Mouse (Mus musculus) liver, embryonic 14.5 days (tissue): ENCODE measurements at regions not wholly inside any gene's neighbourhood (a gene's known extent, or its start where the extent isn't known, plus 50 kb on each side); places are given as distances from the start of the nearest gene placed in this dataset.

ENCODE experiments used
- ATAC-seq: fragments of 200-750 bp; cut with Nextera tagmentation; 2 replicates; pipeline ENCODE4 v1.8.0; 2017; ENCODE audit warnings: moderate number of reproducible peaks, mild to moderate bottlenecking, moderate library complexity; ENCODE audit not compliant: insufficient read depth
- DNase-seq, 3 experiments: peaks; one replicate each; pipeline ENCODE4 v3.0.0-alpha.2; 2012 to 2013; ENCODE audit warnings: low read depth in 3 of 3, low spot score in 3 of 3
- H3K27ac ChIP-seq: fragments of 300-500 bp; sonication (generic); 2 replicates; pipeline ENCODE4 v1.5.1; 2014; ENCODE audit warnings: moderate library complexity, mild to moderate bottlenecking, control low read depth, inconsistent platforms
- H3K27me3 ChIP-seq: fragments of 300-500 bp; sonication (generic); 2 replicates; pipeline ENCODE4 v1.6.1; 2014; ENCODE audit warnings: mild to moderate bottlenecking, low read length, moderate library complexity; ENCODE audit not compliant: control insufficient read depth, insufficient read depth
- H3K36me3 ChIP-seq: fragments of 300-500 bp; sonication (generic); replicated peaks from 2 replicates; pipeline ENCODE4 v1.6.1; 2014; ENCODE audit warnings: low read depth; ENCODE audit not compliant: control insufficient read depth, insufficient read depth
- H3K4me1 ChIP-seq, 2 experiments: fragments of 200-500 bp in 1 of 2; fragments of 300-500 bp in 1 of 2; sonication (generic) in 1 of 2; replicated peaks; 2 replicates each; pipeline ENCODE4 v1.6.1; 2012 to 2014; ENCODE audit warnings: antibody characterized with exemption in 1 of 2, inconsistent platforms in 1 of 2, low read length in 1 of 2; ENCODE audit not compliant: control insufficient read depth in 2 of 2, insufficient read depth in 2 of 2
- H3K4me2 ChIP-seq: fragments of 300-500 bp; sonication (generic); 2 replicates; pipeline ENCODE4 v1.6.1; 2014; ENCODE audit warnings: low read depth, mild to moderate bottlenecking, control low read depth, moderate library complexity
- H3K4me3 ChIP-seq, 2 experiments: fragments of 200-500 bp in 1 of 2; fragments of 300-500 bp in 1 of 2; sonication (generic) in 1 of 2; 2 replicates each; pipeline ENCODE4 v1.5.1; 2012 to 2014; ENCODE audit warnings: low read depth in 2 of 2, low read length in 2 of 2, mild to moderate bottlenecking in 2 of 2, control low read depth in 1 of 2, inconsistent platforms in 1 of 2, moderate library complexity in 1 of 2; ENCODE audit not compliant: insufficient read depth in 1 of 2
- H3K9ac ChIP-seq: fragments of 300-500 bp; sonication (generic); replicated peaks from 2 replicates; pipeline ENCODE4 v1.6.1; 2014; ENCODE audit warnings: mild to moderate bottlenecking, control low read depth, moderate library complexity
- H3K9me3 ChIP-seq: fragments of 300-500 bp; sonication (generic); 2 replicates; pipeline ENCODE4 v1.6.1; 2016; ENCODE audit warnings: low read length, mixed read lengths; ENCODE audit not compliant: control insufficient read depth
- CTCF ChIP-seq: IDR thresholded peaks from 2 replicates; pipeline ENCODE4 v1.5.1; 2016; ENCODE audit warnings: antibody characterized with exemption, low read depth, control low read depth
- EP300 ChIP-seq: IDR thresholded peaks from 2 replicates; pipeline ENCODE4 v1.6.1; 2016; ENCODE audit warnings: antibody characterized with exemption, low read depth
- WGBS: fragments of 180-500 bp; shearing (Covaris S2); extraction: QIAGEN DNeasy Blood & Tissue Kit; methylation state at CpG from one replicate; pipeline ENCODE4 v1.1.7; 2014; ENCODE audit not compliant: insufficient replicate concordance; 5-methylcytosine and 5-hydroxymethylcytosine counted together

- Histone ChIP-seq H3K36me3 (no peaks in the 10 kb centered on the region), H3K4me1 (peaks cover 3 to 15% of the 10 kb centered on the region in 2 experiments), H3K4me3 (no peak overlapping the region), H3K9ac (no peak overlapping the region), H3K27me3 (no peaks in the 10 kb centered on the region), H3K4me2 (no peak overlapping the region), H3K9me3 (no peaks in the 10 kb centered on the region), H3K27ac (no peak overlapping the region)
- ATAC-seq (peak; percentile 56), DNase-seq (peak in 1 of 3 experiments; percentile 23)
- peak; percentile 65 for TF ChIP-seq CTCF
- TF ChIP-seq EP300: 0 out of 2 replicates have a peak, but pooled peaks have one; percentile 23
- 26% methylated on average over 6 of the region's 6 CpGs for WGBS
These were observed 307.7 kb downstream of the Diras2 start for GRCm38 (mm10) chr13:52223098-52223962.

GRCm38 (mm10) chr13:52233971-52234370 is 297.1 kb downstream of the Diras2 start:
- Histone ChIP-seq H3K27ac (no peak overlapping the region), H3K4me2 (no peak overlapping the region), H3K9ac (no peak overlapping the region), H3K36me3 (no peaks in the 10 kb centered on the region), H3K4me3 (no peak overlapping the region), H3K27me3 (no peaks in the 10 kb centered on the region), H3K9me3 (no peaks in the 10 kb centered on the region), H3K4me1 (peaks cover 0 to 7% of the 10 kb centered on the region in 2 experiments; a peak in 1 of 4 replicates)
- DNase-seq: no peak
- WGBS: 55% methylated on average over 5 of the region's 5 CpGs
- ATAC-seq: no peak
- TF ChIP-seq EP300 (no peak), CTCF (no peak)

GRCm38 (mm10) chr13:52236105-52236504 is 295.0 kb downstream of the Diras2 start:
- H3K4me1 ChIP-seq: peaks cover 0 to 7% of the 10 kb centered on the region in 2 experiments; a peak in 1 of 4 replicates
- DNase-seq (no peak), ATAC-seq (peak; percentile 31; the same call in 1 of the 2 replicates)
- TF ChIP-seq EP300: no peak
- TF ChIP-seq CTCF: no peak
- no peaks in the 10 kb centered on the region for H3K27me3 ChIP-seq
- H3K27ac ChIP-seq: no peak overlapping the region
- H3K36me3 ChIP-seq: no peaks in the 10 kb centered on the region
- no peaks in the 10 kb centered on the region for H3K9me3 ChIP-seq
- no peak overlapping the region for H3K4me3 ChIP-seq
- H3K4me2 ChIP-seq: no peak overlapping the region; the same call in 1 of the 2 replicates
- no peak overlapping the region for H3K9ac ChIP-seq
- 4% methylated on average over 10 of the region's 10 CpGs for WGBS

- ATAC-seq: no peak
- H3K27ac ChIP-seq: no peak overlapping the region
- H3K27me3 ChIP-seq: no peaks in the 10 kb centered on the region
- H3K9me3 ChIP-seq: no peaks in the 10 kb centered on the region
- no peak for TF ChIP-seq EP300
- no peak for TF ChIP-seq CTCF
- no peak overlapping the region for H3K4me3 ChIP-seq
- no peaks in the 10 kb centered on the region for H3K36me3 ChIP-seq
- H3K4me1 ChIP-seq: peaks cover 0 to 7% of the 10 kb centered on the region in 2 experiments; a peak in 1 of 4 replicates
- no peak overlapping the region for H3K4me2 ChIP-seq
- H3K9ac ChIP-seq: no peak overlapping the region
- DNase-seq: no peak
- WGBS: 81% methylated on average over 1 of the region's 1 CpGs
These were observed 291.5 kb downstream of the Diras2 start for GRCm38 (mm10) chr13:52239563-52239962.

- Histone ChIP-seq H3K9me3 (no peaks in the 10 kb centered on the region), H3K4me3 (no peak overlapping the region), H3K4me2 (no peak overlapping the region), H3K9ac (no peak overlapping the region), H3K27ac (no peak overlapping the region), H3K4me1 (peaks cover 0 to 1% of the 10 kb centered on the region in 2 experiments; a peak in 1 of 4 replicates), H3K36me3 (no peaks in the 10 kb centered on the region), H3K27me3 (no peaks in the 10 kb centered on the region)
- DNase-seq (no peak), ATAC-seq (no peak)
- no peak for TF ChIP-seq EP300
- WGBS: 44% methylated on average over 1 of the region's 1 CpGs
These were observed 289.3 kb downstream of the Diras2 start for GRCm38 (mm10) chr13:52241761-52242160.
